Mouse (Mus musculus) adrenal gland (tissue): ENCODE measurements at regions not wholly inside any gene's neighbourhood (a gene's known extent, or its start where the extent isn't known, plus 50 kb on each side); places are given as distances from the start of the nearest gene placed in this dataset.

Source experiments
- intact Hi-C: fragments of 180-260 bp; cut with DNase I; formaldehyde crosslinking; loops from one replicate; pipeline ENCODE4 v1.15.1; 2025

- intact Hi-C loops = no loop called here
These were observed 197.2 kb downstream of the Cdca7 start for GRCm38 (mm10) chr2:72672908-72673901.

GRCm38 (mm10) chr2:72674229-72674628, 198.3 kb downstream of the Cdca7 start:
- intact Hi-C loops = no loop called here

GRCm38 (mm10) chr2:72674856-72675440, 199.0 kb downstream of the Cdca7 start:
- intact Hi-C loops = no loop called here

GRCm38 (mm10) chr2:72677731-72678130, 201.8 kb downstream of the Cdca7 start:
- intact Hi-C loops = no loop called here

GRCm38 (mm10) chr2:72688031-72688430, 212.1 kb downstream of the Cdca7 start:
- intact Hi-C loops = no loop called here

GRCm38 (mm10) chr2:72701081-72701480, 225.1 kb downstream of the Cdca7 start:
- intact Hi-C loops = no loop called here

GRCm38 (mm10) chr2:72703238-72703637, 227.3 kb downstream of the Cdca7 start:
- intact Hi-C loops = no loop called here

- intact Hi-C loops = no loop called here
These were observed 232.0 kb downstream of the Cdca7 start for GRCm38 (mm10) chr2:72707676-72708659.

GRCm38 (mm10) chr2:72716931-72717330, 241.0 kb downstream of the Cdca7 start:
- intact Hi-C loops = no loop called here

- intact Hi-C loops = loop anchor here (5.0 to 10.0 kb wide), 2 partner anchors 214 to 254 kb away; partner anchors contain the start of gene Sp3
These were observed 251.5 kb downstream of the Sp3 start for GRCm38 (mm10) chr2:72728699-72729098.

- intact Hi-C loops = no loop called here
These were observed 246.9 kb downstream of the Sp3 start for GRCm38 (mm10) chr2:72733371-72733770.

- intact Hi-C loops = no loop called here
These were observed 245.2 kb downstream of the Sp3 start for GRCm38 (mm10) chr2:72735035-72735434.

- intact Hi-C loops = no loop called here
These were observed 243.6 kb downstream of the Sp3 start for GRCm38 (mm10) chr2:72736685-72737084.

GRCm38 (mm10) chr2:72740391-72741361, 239.6 kb downstream of the Sp3 start:
- intact Hi-C loops = no loop called here

GRCm38 (mm10) chr2:72741746-72742145, 238.5 kb downstream of the Sp3 start:
- intact Hi-C loops = no loop called here

GRCm38 (mm10) chr2:72743651-72744050, 236.6 kb downstream of the Sp3 start:
- intact Hi-C loops = no loop called here

- intact Hi-C loops = no loop called here
These were observed 235.3 kb downstream of the Sp3 start for GRCm38 (mm10) chr2:72744901-72745300.

- intact Hi-C loops = no loop called here
These were observed 233.6 kb downstream of the Sp3 start for GRCm38 (mm10) chr2:72746476-72747215.

GRCm38 (mm10) chr2:72747299-72747698, 232.9 kb downstream of the Sp3 start:
- intact Hi-C loops = no loop called here
